Mouse (Mus musculus) lung, adult 2 months (tissue): ENCODE results near the gene Plagl1.

Source experiments
- CTCF ChIP-seq: fragments of 200-500 bp; IDR thresholded peaks from 2 replicates; pipeline ENCODE4 v1.5.1; 2011; ENCODE audit warnings: mild to moderate bottlenecking, low read length, control low read depth; ENCODE audit not compliant: insufficient read depth
- POLR2A ChIP-seq: fragments of 200-500 bp; IDR thresholded peaks from 2 replicates; pipeline ENCODE4 v1.6.1; 2011; ENCODE audit warnings: low read depth, mild to moderate bottlenecking, control low read depth, low read length, borderline replicate concordance; ENCODE audit errors: extremely low read depth

DNA sequence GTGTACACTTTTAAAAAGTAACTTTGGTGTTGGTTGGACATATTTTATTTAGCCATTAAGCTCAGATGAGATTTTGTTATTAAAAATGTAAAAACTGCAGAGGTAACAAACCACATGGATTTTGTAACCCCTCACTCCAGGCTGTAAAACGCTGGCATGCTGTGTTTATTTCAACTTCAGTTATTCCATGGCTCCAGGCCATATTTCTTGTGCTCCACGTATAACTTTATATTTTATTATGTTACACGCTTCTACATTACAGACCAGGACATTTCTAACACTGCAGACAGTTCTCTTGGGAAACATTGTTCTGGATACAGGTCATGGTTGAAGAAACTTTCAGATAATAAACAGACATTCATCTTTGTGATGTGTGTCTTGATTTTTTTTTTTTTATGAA, 32.7 kb downstream of the Plagl1 start:
- no peak for TF ChIP-seq CTCF
- no peak for TF ChIP-seq POLR2A
